Mouse (Mus musculus) lung, embryonic 15.5 days (tissue): ENCODE measurements around the gene Olfr221. TPM values are rescaled to one million over a fixed set of nuclear protein-coding genes. Genes with fewer than 3 reads are reported as not detected.
A peak's percentile ranks its signal among the peaks of the same experiment; 100 is the strongest.
"Not testable (repeated sequence)": the region's sequence is repeated elsewhere in the genome, so short reads cannot be mapped to it uniquely, and the experiment has no call there.

Experiments
- ATAC-seq: fragments of 200-750 bp; cut with Nextera tagmentation; 2 replicates; pipeline ENCODE4 v1.8.0; 2017; ENCODE audit warnings: moderate number of reproducible peaks, borderline replicate concordance; ENCODE audit not compliant: low FRiP score, low TSS enrichment; ENCODE audit errors: extremely low read depth
- H3K27ac ChIP-seq: fragments of 300-500 bp; sonication (generic); 2 replicates; pipeline ENCODE4 v1.5.1; 2015; ENCODE audit warnings: moderate library complexity, mild to moderate bottlenecking, inconsistent platforms
- H3K27me3 ChIP-seq: fragments of 300-500 bp; sonication (generic); 2 replicates; pipeline ENCODE4 v1.6.1; 2015; ENCODE audit warnings: inconsistent platforms
- H3K36me3 ChIP-seq: fragments of 300-500 bp; sonication (generic); 2 replicates; pipeline ENCODE4 v1.6.1; 2015; ENCODE audit warnings: inconsistent platforms
- H3K4me1 ChIP-seq: fragments of 300-500 bp; sonication (generic); 2 replicates; pipeline ENCODE4 v1.6.1; 2015; ENCODE audit warnings: inconsistent platforms
- H3K4me2 ChIP-seq: fragments of 300-500 bp; sonication (generic); 2 replicates; pipeline ENCODE4 v1.6.1; 2015; ENCODE audit warnings: inconsistent platforms, mild to moderate bottlenecking, moderate library complexity
- H3K4me3 ChIP-seq: fragments of 300-500 bp; sonication (generic); 2 replicates; pipeline ENCODE4 v1.5.1; 2015; ENCODE audit warnings: mild to moderate bottlenecking, inconsistent platforms
- H3K9ac ChIP-seq: fragments of 300-500 bp; sonication (generic); 2 replicates; pipeline ENCODE4 v1.6.1; 2015; ENCODE audit warnings: inconsistent platforms
- H3K9me3 ChIP-seq: fragments of 300-500 bp; sonication (generic); 2 replicates; pipeline ENCODE4 v1.6.1; 2016; ENCODE audit warnings: inconsistent platforms
- WGBS: fragments of 180-500 bp; shearing (Covaris S2); methylation state at CpG from one replicate; pipeline ENCODE4 v1.1.7; 2015; 5-methylcytosine and 5-hydroxymethylcytosine counted together
- polyA plus RNA-seq: library from polyadenylated mRNA; unstranded; fragments of >200 nt; fragmentation: Nextera tagmentation; extraction: Ambion mirVana; gene quantifications from 2 replicates; pipeline ENCODE4 v1.2.1, GENCODE M21; 2015

Gene Olfr221
- not detected in 2 replicates for polyA plus RNA-seq

DNA sequence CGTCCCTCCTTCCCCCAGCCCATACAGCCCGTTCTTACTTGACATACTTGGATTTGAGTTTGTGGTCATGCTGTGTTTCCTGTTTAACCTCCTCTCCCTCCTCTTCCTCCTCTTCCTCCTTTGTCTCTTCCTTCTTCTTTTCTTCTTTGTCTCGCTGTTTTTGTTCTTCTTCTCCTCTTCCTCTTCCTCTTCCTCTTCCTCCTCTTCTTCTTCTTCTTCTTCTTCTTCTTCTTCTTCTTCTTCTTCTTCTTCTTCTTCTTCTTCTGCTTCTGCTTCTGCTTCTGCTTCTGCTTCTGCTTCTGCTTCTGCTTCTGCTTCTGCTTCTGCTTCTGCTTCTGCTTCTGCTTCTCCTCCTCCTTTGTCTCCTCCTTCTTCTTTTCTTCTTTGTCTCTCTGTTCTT is at the start of gene Olfr221:
Gene Olfr221, minus strand, starts transcription at position 101 of the 400 bp plus-strand sequence.
- not testable (repeated sequence) for H3K27ac ChIP-seq, H3K9me3 ChIP-seq, H3K9ac ChIP-seq, H3K4me3 ChIP-seq, H3K4me1 ChIP-seq, ATAC-seq, H3K4me2 ChIP-seq, H3K36me3 ChIP-seq, H3K27me3 ChIP-seq
- 41% methylated on average over 3 of the region's 3 CpGs for WGBS

DNA sequence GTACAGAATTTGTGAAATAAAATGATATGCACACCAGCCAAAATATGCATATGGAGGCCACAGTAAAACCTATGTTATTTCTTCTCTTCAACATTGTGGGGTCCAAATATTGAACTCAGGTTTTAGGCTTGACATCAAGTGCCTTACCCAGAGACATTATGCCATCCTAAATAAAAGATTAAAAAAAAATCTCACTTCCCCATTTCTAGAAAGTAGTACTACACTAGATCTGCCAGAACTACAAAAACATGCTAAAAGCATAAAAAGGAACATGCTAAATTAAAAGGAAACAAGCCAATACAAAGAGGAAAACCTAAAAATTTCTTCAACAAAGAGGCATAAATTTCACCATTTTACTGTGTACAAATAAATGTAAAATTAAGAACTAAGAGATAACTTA is 40.8 kb upstream of the Olfr221 start:
- Histone ChIP-seq H3K27ac (no peak overlapping the region), H3K9ac (no peak overlapping the region), H3K4me2 (no peak overlapping the region), H3K36me3 (peaks cover 72% of the 10 kb centered on the region), H3K4me3 (no peak overlapping the region), H3K4me1 (no peaks in the 10 kb centered on the region), H3K9me3 (no peaks in the 10 kb centered on the region), H3K27me3 (no peaks in the 10 kb centered on the region)
- no peak for ATAC-seq

DNA sequence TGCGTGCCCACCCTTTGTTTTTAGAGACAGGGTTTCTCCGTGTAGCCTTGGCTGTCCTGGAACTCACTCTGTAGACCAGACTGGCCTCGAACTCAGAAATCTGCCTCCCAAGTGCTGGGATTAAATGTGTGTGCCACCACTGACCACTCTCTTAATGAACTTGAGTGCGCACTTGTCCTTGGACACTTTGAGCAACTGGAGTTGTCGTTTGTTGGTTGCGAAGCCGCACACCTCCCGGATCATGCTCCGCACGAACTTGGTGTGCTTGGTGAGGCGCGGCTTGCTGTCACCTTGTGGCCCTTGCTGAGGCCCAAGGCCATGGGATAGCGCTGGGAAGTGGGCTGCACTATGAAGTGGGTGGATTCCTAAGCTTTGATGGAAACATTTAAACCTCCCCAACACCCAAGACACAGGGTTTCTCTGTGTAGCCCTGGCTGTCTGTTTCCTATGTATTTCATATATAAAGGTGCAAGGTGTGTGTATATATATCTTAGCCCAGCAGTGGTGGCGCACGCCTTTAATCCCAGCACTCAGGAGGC is 29.4 kb upstream of the Olfr221 start:
- no peaks in the 10 kb centered on the region for H3K4me1 ChIP-seq
- peaks cover 54% of the 10 kb centered on the region for H3K36me3 ChIP-seq
- WGBS, result 91% methylated on average over 15 of the region's 15 CpGs
- H3K4me2 ChIP-seq, result no peak overlapping the region
- no peaks in the 10 kb centered on the region for H3K9me3 ChIP-seq
- no peak overlapping the region for H3K4me3 ChIP-seq
- H3K27ac ChIP-seq, result no peak overlapping the region
- no peak overlapping the region for H3K9ac ChIP-seq
- ATAC-seq, result peak; percentile 46; the same call in 1 of the 2 replicates
- no peaks in the 10 kb centered on the region for H3K27me3 ChIP-seq

DNA sequence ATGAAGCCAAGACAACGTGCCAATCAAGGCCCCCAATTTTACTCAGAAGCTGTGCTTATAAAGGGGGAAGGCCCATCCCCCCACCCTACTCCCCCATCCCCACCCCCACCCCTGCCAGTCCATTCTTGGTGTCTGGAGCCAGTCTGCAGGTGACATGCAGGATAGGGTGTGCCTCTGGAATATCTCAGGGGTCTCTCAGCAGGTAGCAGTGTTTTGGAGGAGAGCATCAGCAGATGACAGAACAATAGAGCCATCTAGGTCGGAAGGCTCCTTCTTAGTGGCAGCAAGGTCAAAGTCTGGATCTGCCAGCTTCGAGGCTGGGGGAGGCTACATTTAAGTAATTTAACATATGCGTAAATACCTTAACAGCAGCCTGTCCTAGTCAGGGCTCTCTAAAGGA is 23.9 kb upstream of the Olfr221 start:
- Histone ChIP-seq H3K27me3 (no peaks in the 10 kb centered on the region), H3K4me3 (no peak overlapping the region), H3K9me3 (no peaks in the 10 kb centered on the region), H3K4me2 (no peak overlapping the region), H3K36me3 (peaks cover 2% of the 10 kb centered on the region), H3K9ac (no peak overlapping the region), H3K27ac (no peak overlapping the region), H3K4me1 (no peaks in the 10 kb centered on the region)
- 55% methylated on average over 4 of the region's 4 CpGs for WGBS
- ATAC-seq, result no peak

DNA sequence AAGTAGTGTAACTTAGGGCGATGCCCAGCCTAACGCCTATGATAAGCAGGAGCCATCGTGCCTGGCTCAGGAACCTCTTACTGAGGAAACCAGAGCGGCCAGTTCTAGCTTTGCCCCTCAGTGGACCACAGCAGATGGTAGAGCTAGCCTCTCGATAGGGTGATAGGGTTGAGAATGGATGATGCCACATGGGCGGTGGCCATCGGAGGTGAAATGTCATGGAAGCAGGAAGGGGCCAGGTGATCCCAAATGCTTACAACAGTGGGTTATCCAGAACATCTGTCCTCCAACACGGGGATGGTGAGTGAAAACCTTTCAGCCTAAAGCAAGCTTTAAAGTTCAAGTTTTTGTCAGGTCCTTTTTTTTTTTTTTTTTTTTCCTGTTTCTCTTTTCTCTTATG is 19.5 kb upstream of the Olfr221 start:
- Histone ChIP-seq H3K36me3 (no peaks in the 10 kb centered on the region), H3K4me2 (no peak overlapping the region), H3K4me3 (no peak overlapping the region), H3K27ac (no peak overlapping the region), H3K4me1 (no peaks in the 10 kb centered on the region), H3K9ac (no peak overlapping the region), H3K27me3 (no peaks in the 10 kb centered on the region), H3K9me3 (no peaks in the 10 kb centered on the region)
- no peak for ATAC-seq
- 78% methylated on average over 8 of the region's 8 CpGs for WGBS

DNA sequence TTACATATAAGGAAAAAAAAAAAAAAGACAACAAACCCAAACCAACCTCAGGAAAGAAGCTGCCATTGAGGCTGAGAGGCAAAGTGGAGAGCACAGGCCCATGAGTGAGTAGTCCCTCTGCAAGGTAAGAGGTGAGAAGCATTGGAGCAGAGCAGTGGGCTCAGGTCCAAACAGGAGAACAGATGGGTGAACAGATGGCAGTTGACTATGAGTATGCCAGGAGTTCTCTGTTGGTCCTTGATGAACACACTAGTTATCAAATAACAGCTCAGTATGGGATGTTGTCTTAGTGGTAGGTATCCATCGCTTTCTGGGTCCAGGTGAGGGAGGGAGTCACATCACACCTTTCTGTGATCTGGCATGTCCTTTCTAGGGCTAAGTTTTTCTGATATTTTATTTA is 18.5 kb upstream of the Olfr221 start:
- no peak for ATAC-seq
- Histone ChIP-seq H3K4me2 (no peak overlapping the region), H3K9me3 (no peaks in the 10 kb centered on the region), H3K27me3 (no peaks in the 10 kb centered on the region), H3K27ac (no peak overlapping the region), H3K4me1 (no peaks in the 10 kb centered on the region), H3K4me3 (no peak overlapping the region), H3K9ac (no peak overlapping the region), H3K36me3 (no peaks in the 10 kb centered on the region)
- 68% methylated on average over 1 of the region's 1 CpGs for WGBS

DNA sequence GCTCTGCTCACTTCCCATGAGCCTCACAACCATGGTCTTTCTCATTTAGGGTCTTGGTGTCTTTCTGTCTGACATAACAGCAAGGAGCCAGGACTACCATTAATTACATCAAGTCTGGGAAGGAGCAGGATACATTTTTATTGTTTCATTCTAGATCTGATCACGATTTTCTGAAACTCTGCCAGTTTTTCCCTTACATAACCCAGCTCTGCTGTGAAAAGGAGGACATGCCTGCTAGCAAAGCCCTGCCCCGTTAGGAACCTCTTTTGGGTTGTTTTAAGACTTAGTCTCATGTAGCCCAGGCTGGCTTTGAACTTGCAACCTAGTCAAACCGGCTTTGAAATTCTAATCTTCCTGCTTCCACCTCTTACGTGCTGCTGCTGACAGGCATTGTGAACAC is 17.7 kb upstream of the Olfr221 start:
- Histone ChIP-seq H3K27ac (no peak overlapping the region), H3K4me2 (no peak overlapping the region), H3K4me1 (no peaks in the 10 kb centered on the region), H3K9ac (no peak overlapping the region), H3K27me3 (no peaks in the 10 kb centered on the region), H3K9me3 (no peaks in the 10 kb centered on the region), H3K4me3 (no peak overlapping the region), H3K36me3 (no peaks in the 10 kb centered on the region)
- ATAC-seq, result no peak
- WGBS, result 53% methylated on average over 4 of the region's 4 CpGs

DNA sequence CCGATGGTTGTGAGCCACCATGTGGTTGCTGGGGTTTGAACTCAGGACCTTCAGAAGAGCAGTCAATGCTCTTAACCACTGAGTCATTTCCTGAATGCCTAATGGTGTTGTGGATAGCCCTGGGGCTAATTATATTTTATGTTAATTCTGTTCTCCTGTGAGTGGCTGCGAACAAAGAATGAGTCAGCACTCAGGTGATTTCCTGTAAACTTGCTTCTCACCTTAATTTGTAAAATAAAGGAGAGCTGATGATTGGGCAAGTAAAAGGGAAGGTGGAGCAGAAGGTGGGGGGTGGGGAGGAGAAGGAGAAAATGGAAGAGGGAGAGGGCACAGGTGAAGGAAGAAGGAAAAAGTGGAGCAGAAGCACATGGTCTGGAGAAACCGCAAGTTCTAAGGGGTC is 10.5 kb upstream of the Olfr221 start:
- not testable (repeated sequence) for H3K27ac ChIP-seq, H3K9me3 ChIP-seq, H3K36me3 ChIP-seq, H3K4me2 ChIP-seq, H3K4me3 ChIP-seq, ATAC-seq, H3K27me3 ChIP-seq, H3K4me1 ChIP-seq, H3K9ac ChIP-seq
- 87% methylated on average over 3 of the region's 3 CpGs for WGBS

DNA sequence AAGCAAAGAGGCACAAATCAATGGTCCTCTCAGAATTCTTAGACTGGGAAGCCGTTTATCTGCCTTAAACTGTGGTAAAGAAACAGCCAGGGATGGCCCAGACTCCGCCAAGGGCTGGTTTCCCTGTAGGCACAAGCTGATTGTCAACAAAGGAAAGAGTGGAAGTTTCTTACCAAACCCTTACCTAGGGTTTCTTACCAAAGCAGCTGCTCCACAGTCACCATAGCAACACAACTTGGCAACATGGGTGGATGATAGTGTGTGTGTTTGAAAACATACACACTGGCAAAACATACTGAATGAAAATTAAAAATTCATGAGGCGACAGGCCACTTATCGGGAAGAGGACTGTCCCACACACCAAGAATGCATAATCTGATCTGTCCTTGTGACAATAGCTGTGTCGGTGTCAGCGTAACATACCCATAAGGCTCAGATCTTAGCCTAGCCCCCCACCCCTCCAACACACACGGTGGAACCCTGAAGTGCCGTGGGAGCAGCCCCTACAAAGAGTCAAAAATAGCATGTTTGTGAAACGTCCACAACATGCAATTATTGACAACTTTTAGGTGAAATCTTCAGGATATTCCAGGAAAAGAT is 3.8 kb upstream of the Olfr221 start:
- no peak overlapping the region for H3K4me2 ChIP-seq
- H3K4me1 ChIP-seq, result 0 out of 2 replicates have a peak, but pooled peaks cover 3% of the 10 kb centered on the region
- no peaks in the 10 kb centered on the region for H3K9me3 ChIP-seq
- WGBS, result 76% methylated on average over 9 of the region's 9 CpGs
- no peaks in the 10 kb centered on the region for H3K36me3 ChIP-seq
- H3K4me3 ChIP-seq, result no peak overlapping the region
- no peak for ATAC-seq
- no peak overlapping the region for H3K27ac ChIP-seq
- no peak overlapping the region for H3K9ac ChIP-seq
- H3K27me3 ChIP-seq, result no peaks in the 10 kb centered on the region

DNA sequence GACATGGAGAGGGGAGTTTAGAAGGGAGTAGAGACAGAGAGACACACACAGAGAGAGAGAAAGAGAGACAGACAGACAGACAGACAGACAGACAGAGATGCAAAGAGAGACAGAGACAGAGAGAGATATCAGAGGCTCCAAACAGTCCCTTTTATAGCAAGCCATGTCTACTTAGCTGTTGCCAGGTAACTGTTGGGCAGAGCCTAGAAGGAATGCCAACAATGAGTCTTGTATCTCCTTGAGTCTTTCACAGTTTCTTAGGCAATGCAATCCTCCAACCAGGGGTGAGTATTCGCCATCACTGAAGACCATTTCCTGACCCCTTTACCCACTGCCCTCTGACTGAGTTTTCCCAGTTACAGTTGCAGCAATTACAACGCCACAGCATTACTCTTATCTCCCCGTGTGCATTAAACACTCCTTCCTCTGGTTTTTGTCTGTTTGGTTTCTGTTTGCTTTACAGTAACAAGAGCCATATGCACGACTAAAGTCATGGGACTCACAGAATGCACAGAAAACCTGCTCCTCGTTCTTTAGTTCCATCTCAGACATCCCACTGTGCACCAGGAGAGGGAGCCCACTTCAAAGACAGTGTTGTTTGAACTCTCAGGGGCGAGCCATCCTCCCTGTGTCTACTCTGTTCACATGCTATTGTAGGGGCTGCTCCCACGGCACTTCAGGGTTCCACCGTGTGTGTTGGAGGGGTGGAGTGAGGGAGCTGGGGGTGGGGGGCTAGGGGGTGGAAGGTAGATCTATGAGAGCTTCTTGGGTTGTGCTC is 2.8 kb upstream of the Olfr221 start:
- ATAC-seq, result peak; percentile 52; the same call in 1 of the 2 replicates
- 5% methylated on average over 8 of the region's 8 CpGs for WGBS

DNA sequence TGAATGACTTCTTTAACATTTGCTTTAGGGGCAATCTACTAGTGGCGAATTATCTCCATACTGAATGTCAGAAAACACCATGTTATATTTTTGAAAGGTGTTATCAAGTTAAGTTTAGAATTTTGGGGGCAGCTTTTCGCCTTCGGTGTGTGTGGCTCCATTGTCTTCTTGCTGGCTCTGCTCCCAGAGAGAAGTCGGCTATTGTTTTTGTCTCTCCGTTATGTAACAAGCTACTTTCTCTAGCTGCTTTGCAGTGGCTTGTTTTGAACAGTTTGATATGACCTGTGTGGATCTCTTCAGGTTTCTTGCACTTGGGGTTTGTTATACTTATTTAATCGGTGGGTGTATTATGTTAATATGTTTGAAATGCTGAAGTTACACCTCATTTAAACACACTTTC is 1.2 kb upstream of the Olfr221 start:
- Histone ChIP-seq H3K9me3 (no peaks in the 10 kb centered on the region), H3K9ac (no peak overlapping the region), H3K4me3 (no peak overlapping the region), H3K27ac (no peak overlapping the region), H3K4me1 (0 out of 2 replicates have a peak, but pooled peaks cover 3% of the 10 kb centered on the region), H3K4me2 (no peak overlapping the region), H3K36me3 (no peaks in the 10 kb centered on the region), H3K27me3 (no peaks in the 10 kb centered on the region)
- no peak for ATAC-seq
- 65% methylated on average over 6 of the region's 6 CpGs for WGBS

More for the DNA sequence above, 2.8 kb upstream of the Olfr221 start:
- 0 out of 2 replicates have a peak overlapping the region, but pooled peaks have one; percentile 9 for H3K4me2 ChIP-seq
- no peak overlapping the region for H3K9ac ChIP-seq
- H3K27me3 ChIP-seq, result no peaks in the 10 kb centered on the region
- H3K27ac ChIP-seq, result no peak overlapping the region
- H3K4me1 ChIP-seq, result 0 out of 2 replicates have a peak, but pooled peaks cover 3% of the 10 kb centered on the region
- H3K4me3 ChIP-seq, result no peak overlapping the region
- no peaks in the 10 kb centered on the region for H3K9me3 ChIP-seq
- no peaks in the 10 kb centered on the region for H3K36me3 ChIP-seq

DNA sequence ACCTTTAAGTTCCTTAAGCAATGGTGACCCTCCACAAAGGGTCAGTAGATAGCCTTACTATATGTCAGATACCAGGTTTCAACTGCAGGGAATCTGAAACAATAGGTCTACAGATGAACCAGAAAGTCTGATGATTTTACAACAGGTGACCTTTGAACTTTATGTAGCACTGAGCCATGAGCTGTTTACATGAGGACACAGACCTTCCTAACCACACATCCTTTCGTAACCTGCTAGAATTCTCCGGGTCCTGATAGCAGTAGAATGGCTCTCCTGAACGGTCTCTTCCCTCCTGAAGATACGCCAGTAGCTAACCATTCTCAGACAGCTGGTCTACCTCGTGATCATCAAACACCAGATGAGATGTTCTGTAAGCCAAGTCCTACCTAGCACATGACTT is 2.9 kb downstream of the Olfr221 start:
- Histone ChIP-seq H3K4me2 (no peak overlapping the region), H3K27ac (no peak overlapping the region), H3K9me3 (no peaks in the 10 kb centered on the region), H3K4me3 (no peak overlapping the region), H3K36me3 (no peaks in the 10 kb centered on the region), H3K27me3 (no peaks in the 10 kb centered on the region), H3K9ac (no peak overlapping the region), H3K4me1 (no peaks in the 10 kb centered on the region)
- WGBS, result 71% methylated on average over 5 of the region's 5 CpGs
- ATAC-seq, result no peak
